Mouse (Mus musculus) liver, postnatal 0 days (tissue): ENCODE data around the gene Elmo1. TPM values are rescaled to one million over a fixed set of nuclear protein-coding genes. Genes with fewer than 3 reads are reported as not detected.

Experiments
- ATAC-seq: fragments of 200-750 bp; cut with Nextera tagmentation; 2 replicates; pipeline ENCODE4 v1.8.0; 2017; ENCODE audit warnings: mild to moderate bottlenecking, moderate library complexity
- DNase-seq: peaks from one replicate; pipeline ENCODE4 v3.0.0-alpha.2; 2016
- H3K27ac ChIP-seq: fragments of 300-500 bp; sonication (generic); 2 replicates; pipeline ENCODE4 v1.5.1; 2014; ENCODE audit warnings: antibody characterized with exemption, moderate library complexity, mild to moderate bottlenecking, low read depth
- H3K27me3 ChIP-seq: fragments of 300-500 bp; sonication (generic); 2 replicates; pipeline ENCODE4 v1.6.1; 2014; ENCODE audit warnings: low read length, control low read depth, mixed read lengths; ENCODE audit not compliant: insufficient read depth
- H3K36me3 ChIP-seq: fragments of 300-500 bp; sonication (generic); replicated peaks from 2 replicates; pipeline ENCODE4 v1.6.1; 2014; ENCODE audit warnings: mild to moderate bottlenecking, control low read depth, low read length, moderate library complexity, mixed read lengths; ENCODE audit not compliant: insufficient read depth
- H3K4me1 ChIP-seq: fragments of 300-500 bp; sonication (generic); 2 replicates; pipeline ENCODE4 v1.6.1; 2014; ENCODE audit warnings: antibody characterized with exemption, mild to moderate bottlenecking, control low read depth; ENCODE audit not compliant: insufficient read depth
- H3K4me2 ChIP-seq: fragments of 300-500 bp; sonication (generic); 2 replicates; pipeline ENCODE4 v1.6.1; 2014; ENCODE audit warnings: low read depth, mild to moderate bottlenecking, low read length, moderate library complexity, mixed read lengths
- H3K4me3 ChIP-seq: fragments of 300-500 bp; sonication (generic); 2 replicates; pipeline ENCODE4 v1.5.1; 2014; ENCODE audit warnings: low read depth, low read length
- H3K9ac ChIP-seq: fragments of 300-500 bp; sonication (generic); replicated peaks from 2 replicates; pipeline ENCODE4 v1.6.1; 2014; ENCODE audit warnings: mild to moderate bottlenecking, moderate library complexity
- H3K9me3 ChIP-seq: fragments of 300-500 bp; sonication (generic); 2 replicates; pipeline ENCODE4 v1.6.1; 2016; ENCODE audit warnings: mild to moderate bottlenecking, control low read depth, low read length, mixed read lengths
- CTCF ChIP-seq: sonication (generic); IDR thresholded peaks from 2 replicates; pipeline ENCODE4 v1.5.1; 2016; ENCODE audit warnings: antibody characterized with exemption, low read depth
- EP300 ChIP-seq: IDR thresholded peaks from 2 replicates; pipeline ENCODE4 v1.6.1; 2016; ENCODE audit warnings: antibody characterized with exemption, low read depth, mild to moderate bottlenecking
- WGBS: fragments of 180-500 bp; shearing (Covaris S2); extraction: QIAGEN DNeasy Blood & Tissue Kit; methylation state at CpG from one replicate; pipeline ENCODE4 v1.1.7; 2014; ENCODE audit not compliant: insufficient replicate concordance; 5-methylcytosine and 5-hydroxymethylcytosine counted together
- polyA plus RNA-seq: library from polyadenylated mRNA; unstranded; fragments of >200 nt; fragmentation: Nextera tagmentation; extraction: Ambion mirVana; gene quantifications from 2 replicates; pipeline ENCODE4 v1.2.1, GENCODE M21; 2015

Gene Elmo1
- polyA plus RNA-seq, 1 experiment from 2014 or later = 3.1 TPM

GRCm38 (mm10) chr13:20384846-20385245 lies 294.4 kb downstream of the Elmo1 start:
- Histone ChIP-seq H3K9ac (no peak overlapping the region), H3K4me2 (no peak overlapping the region), H3K4me3 (no peak overlapping the region), H3K9me3 (no peaks in the 10 kb centered on the region), H3K27me3 (no peaks in the 10 kb centered on the region), H3K27ac (no peak overlapping the region), H3K4me1 (no peaks in the 10 kb centered on the region), H3K36me3 (no peaks in the 10 kb centered on the region)
- DNase-seq = no peak
- TF ChIP-seq CTCF (no peak), EP300 (no peak)
- ATAC-seq = no peak
- WGBS = 78% methylated on average over 2 of the region's 2 CpGs

DNA sequence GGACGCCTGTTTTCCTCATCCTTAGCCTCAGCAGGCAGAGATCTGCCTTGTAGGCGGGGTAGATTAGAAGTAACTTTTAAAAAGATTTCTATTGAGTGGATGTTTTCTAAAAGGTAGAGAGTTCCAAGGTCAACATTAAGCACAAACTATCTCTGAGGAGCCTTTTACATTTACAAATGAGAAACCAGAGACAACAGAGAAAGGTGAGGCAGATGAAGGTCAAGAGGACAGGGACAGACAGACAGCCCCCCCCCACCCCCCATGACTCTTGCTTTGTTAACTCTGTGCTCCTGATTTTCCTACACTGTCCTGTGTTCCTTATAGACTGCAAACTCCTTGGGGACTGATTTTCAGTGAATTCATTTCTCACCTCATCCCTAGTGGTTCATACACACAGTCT lies 295.0 kb downstream of the Elmo1 start:
- WGBS = 75% methylated on average over 2 of the region's 2 CpGs
- Histone ChIP-seq H3K4me3 (no peak overlapping the region), H3K27ac (no peak overlapping the region), H3K36me3 (no peaks in the 10 kb centered on the region), H3K4me1 (no peaks in the 10 kb centered on the region), H3K4me2 (no peak overlapping the region), H3K27me3 (no peaks in the 10 kb centered on the region), H3K9me3 (no peaks in the 10 kb centered on the region), H3K9ac (no peak overlapping the region)
- DNase-seq = no peak
- no peak for ATAC-seq
- TF ChIP-seq EP300 (no peak), CTCF (no peak)

DNA sequence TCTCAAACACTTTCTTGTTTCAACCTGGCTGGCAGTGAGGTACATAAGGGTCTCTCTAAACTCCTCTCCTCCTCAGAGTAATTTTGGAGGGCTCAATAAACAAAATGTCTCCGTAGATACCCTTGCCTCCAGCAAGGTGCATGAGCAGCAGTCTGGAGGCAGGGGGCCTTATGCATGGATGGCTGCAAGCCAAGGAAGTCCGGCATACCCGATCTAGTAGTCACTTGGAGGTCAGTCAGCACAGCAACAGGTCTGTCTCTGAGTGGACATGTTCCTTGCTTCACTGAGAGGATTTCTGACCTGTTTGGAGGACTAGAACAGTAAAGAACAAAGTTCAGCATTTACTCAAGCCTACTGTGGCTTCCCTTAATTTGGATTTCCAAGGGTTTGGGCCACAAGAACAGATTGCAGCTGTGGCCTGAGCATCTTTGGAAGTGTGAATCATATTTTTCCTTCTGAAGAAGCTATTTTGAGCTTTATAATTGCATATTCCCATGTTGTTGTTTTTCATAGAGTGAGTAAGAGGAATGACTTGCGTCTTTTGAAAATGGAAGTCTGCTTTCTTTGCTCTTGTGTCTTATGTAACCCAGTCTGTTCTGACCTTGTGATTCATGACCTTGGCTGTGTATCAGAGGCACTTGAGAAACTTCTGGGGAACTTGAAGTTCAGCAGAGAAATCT lies 296.2 kb downstream of the Elmo1 start:
- Histone ChIP-seq H3K27me3 (no peaks in the 10 kb centered on the region), H3K9ac (no peak overlapping the region), H3K4me2 (no peak overlapping the region), H3K4me1 (no peaks in the 10 kb centered on the region), H3K4me3 (no peak overlapping the region), H3K36me3 (no peaks in the 10 kb centered on the region), H3K27ac (no peak overlapping the region), H3K9me3 (no peaks in the 10 kb centered on the region)
- DNase-seq (no peak), ATAC-seq (no peak)
- TF ChIP-seq EP300 (no peak), CTCF (no peak)
- 75% methylated on average over 4 of the region's 4 CpGs for WGBS

DNA sequence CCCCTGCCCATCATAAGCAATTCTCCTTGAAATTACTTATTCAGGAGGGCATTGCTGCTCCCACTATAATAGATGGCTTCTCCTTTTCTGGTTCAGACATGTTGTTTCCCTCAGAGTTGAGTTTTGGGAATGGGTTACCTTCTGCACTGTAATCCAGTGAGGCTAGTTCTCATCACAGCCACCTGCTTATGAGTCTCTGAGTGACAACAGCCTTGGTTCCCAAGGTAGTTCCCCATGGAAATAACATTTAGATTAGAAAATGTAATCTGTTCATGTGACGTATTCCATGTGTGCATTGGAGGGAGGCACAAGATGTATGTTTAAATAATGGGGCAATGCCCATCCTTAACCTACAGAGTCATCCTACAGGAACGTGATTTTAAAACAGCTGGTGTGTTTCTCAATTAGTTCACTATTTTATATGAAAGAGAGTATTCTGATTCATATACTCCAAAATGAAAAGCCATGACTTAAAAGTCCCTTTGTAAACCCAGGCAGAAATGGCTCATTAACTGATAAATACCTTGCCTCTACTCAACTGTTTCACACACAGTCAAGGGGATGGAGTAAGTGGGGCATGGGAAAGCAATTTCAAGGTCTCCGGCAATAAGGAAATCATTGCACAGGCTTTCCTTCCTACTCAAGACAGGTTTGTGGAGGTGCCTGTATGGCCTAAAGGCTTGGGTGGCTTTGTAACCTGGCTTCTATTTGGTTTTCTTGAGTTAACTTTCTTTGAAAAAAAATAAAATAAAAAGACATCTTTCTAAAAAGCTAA lies 302.6 kb downstream of the Elmo1 start:
- WGBS = 83% methylated on average over 3 of the region's 3 CpGs

DNA sequence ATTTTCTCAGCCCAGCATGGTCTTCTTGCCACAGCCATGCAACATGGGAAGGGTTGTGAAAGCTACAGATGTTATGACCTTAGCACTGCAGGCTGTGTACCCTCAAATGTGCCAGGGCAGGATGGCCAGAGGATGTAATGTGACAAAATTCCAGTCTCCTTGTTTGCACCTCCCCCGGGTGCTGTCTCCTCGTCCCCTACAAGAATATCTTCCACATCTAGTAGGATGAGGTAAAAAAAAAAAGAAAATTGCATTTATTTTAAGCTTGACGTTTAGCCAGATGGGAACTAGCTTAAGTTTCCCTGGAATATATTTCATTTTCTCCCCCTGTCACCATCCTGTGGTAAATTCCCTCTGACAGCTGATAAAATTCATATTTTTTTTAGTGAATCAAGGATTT lies 307.3 kb downstream of the Elmo1 start:
- H3K27ac ChIP-seq = no peak overlapping the region
- H3K4me1 ChIP-seq = no peaks in the 10 kb centered on the region
- TF ChIP-seq CTCF (no peak), EP300 (no peak)
- no peak overlapping the region for H3K4me2 ChIP-seq
- ATAC-seq (no peak), DNase-seq (no peak)
- H3K9me3 ChIP-seq = no peaks in the 10 kb centered on the region
- 80% methylated on average over 3 of the region's 3 CpGs for WGBS
- no peaks in the 10 kb centered on the region for H3K36me3 ChIP-seq
- no peak overlapping the region for H3K9ac ChIP-seq
- no peak overlapping the region for H3K4me3 ChIP-seq
- no peaks in the 10 kb centered on the region for H3K27me3 ChIP-seq

More for the DNA sequence above, 302.6 kb downstream of the Elmo1 start:
- Histone ChIP-seq H3K4me2 (no peak overlapping the region), H3K27ac (no peak overlapping the region), H3K4me1 (no peaks in the 10 kb centered on the region), H3K27me3 (no peaks in the 10 kb centered on the region), H3K4me3 (no peak overlapping the region), H3K36me3 (no peaks in the 10 kb centered on the region), H3K9ac (no peak overlapping the region), H3K9me3 (no peaks in the 10 kb centered on the region)
- ATAC-seq = no peak
- no peak for DNase-seq
- no peak for TF ChIP-seq CTCF
- TF ChIP-seq EP300 = no peak

- no peak overlapping the region for H3K27ac ChIP-seq
- H3K4me2 ChIP-seq = no peak overlapping the region
- no peak overlapping the region for H3K4me3 ChIP-seq
- H3K4me1 ChIP-seq = no peaks in the 10 kb centered on the region
- WGBS = 82% methylated on average over 4 of the region's 4 CpGs
- no peaks in the 10 kb centered on the region for H3K36me3 ChIP-seq
- ATAC-seq (no peak), DNase-seq (no peak)
- H3K9me3 ChIP-seq = no peaks in the 10 kb centered on the region
- no peaks in the 10 kb centered on the region for H3K27me3 ChIP-seq
- TF ChIP-seq CTCF (no peak), EP300 (no peak)
- no peak overlapping the region for H3K9ac ChIP-seq
These were observed 307.9 kb downstream of the Elmo1 start for GRCm38 (mm10) chr13:20398311-20398710.
